Mouse (Mus musculus): Measurements from ENCODE around the gene Cks1brt. TPM values are rescaled to one million over a fixed set of nuclear protein-coding genes. Genes with fewer than 3 reads are reported as not detected.
"Not testable (repeated sequence)": the region's sequence is repeated elsewhere in the genome, so short reads cannot be mapped to it uniquely, and the experiment has no call there.

The Cks1brt gene
- polyA plus RNA-seq (2015; fragmentation: Nextera tagmentation; extraction: Ambion mirVana) = not detected in 2 replicates

DNA sequence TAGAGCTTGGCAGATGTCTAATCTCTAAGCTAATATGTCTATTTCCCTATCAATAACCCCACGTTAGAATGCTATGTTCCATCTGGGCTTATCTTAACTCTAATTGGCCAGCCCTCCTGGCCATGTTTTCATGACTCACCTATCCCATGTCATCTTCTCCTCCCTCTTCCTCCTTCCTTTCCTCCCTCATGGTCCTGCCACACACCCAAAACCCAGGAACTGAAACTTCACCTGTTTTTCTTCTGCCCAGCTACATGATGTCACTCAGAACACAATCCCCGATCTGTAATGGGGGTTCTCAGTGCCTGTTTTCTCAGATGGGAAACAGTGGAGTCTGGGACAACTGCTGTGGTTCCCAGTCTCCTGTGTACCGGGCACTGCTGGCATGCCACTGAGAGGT, at the start of gene Cks1brt:
TSS of gene Cks1brt (plus strand) at position 301 of the 400 bp plus-strand sequence.
- H3K4me1 ChIP-seq = no peaks in the 10 kb centered on the region
- no peak within 1 kb of the TSS for H3K4me2 ChIP-seq
- H3K27me3 ChIP-seq (replicated peaks) = no peaks in the 10 kb centered on the region
- H3K36me3 ChIP-seq (replicated peaks) = no peaks in the 10 kb centered on the region
- H3K9ac ChIP-seq = no peak within 1 kb of the TSS
- H3K9me3 ChIP-seq = peaks cover 20% of the 10 kb centered on the region
- no peak for ATAC-seq (replicated peaks)
- no peak within 1 kb of the TSS for H3K27ac ChIP-seq
- H3K4me3 ChIP-seq = no peak within 1 kb of the TSS
- WGBS = 89% methylated on average over 3 of the region's 3 CpGs

- 96% methylated on average over 10 of the region's 10 CpGs for WGBS
- Histone ChIP-seq H3K27ac (no peak overlapping the region), H3K9me3 (no peaks in the 10 kb centered on the region), H3K4me1 (no peaks in the 10 kb centered on the region), H3K36me3 (replicated peaks) (peaks cover 21% of the 10 kb centered on the region), H3K4me3 (no peak overlapping the region), H3K27me3 (replicated peaks) (no peaks in the 10 kb centered on the region), H3K9ac (no peak overlapping the region), H3K4me2 (no peak overlapping the region)
- ATAC-seq (replicated peaks) = no peak
These were observed 38.5 kb upstream of the Cks1brt start for GRCm38 (mm10) chr8:85113241-85113640.

- Histone ChIP-seq H3K9me3 (no peaks in the 10 kb centered on the region), H3K4me3 (no peak overlapping the region), H3K27ac (no peak overlapping the region), H3K4me1 (peaks cover 7% of the 10 kb centered on the region; the same call in 1 of the 2 replicates), H3K36me3 (replicated peaks) (peaks cover 10% of the 10 kb centered on the region), H3K4me2 (no peak overlapping the region), H3K9ac (no peak overlapping the region), H3K27me3 (replicated peaks) (no peaks in the 10 kb centered on the region)
- WGBS = 82% methylated on average over 4 of the region's 4 CpGs
- ATAC-seq (replicated peaks) = no peak
These were observed 36.2 kb upstream of the Cks1brt start for GRCm38 (mm10) chr8:85115501-85115900.

- Histone ChIP-seq H3K27ac (no peak overlapping the region), H3K9me3 (no peaks in the 10 kb centered on the region), H3K9ac (no peak overlapping the region), H3K27me3 (replicated peaks) (no peaks in the 10 kb centered on the region), H3K4me1 (peaks cover 7% of the 10 kb centered on the region; the same call in 1 of the 2 replicates), H3K4me3 (no peak overlapping the region), H3K36me3 (replicated peaks) (no peaks in the 10 kb centered on the region), H3K4me2 (no peak overlapping the region)
- ATAC-seq (replicated peaks) = no peak
- WGBS = 92% methylated on average over 7 of the region's 7 CpGs
These were observed 34.7 kb upstream of the Cks1brt start for GRCm38 (mm10) chr8:85116984-85117383.

DNA sequence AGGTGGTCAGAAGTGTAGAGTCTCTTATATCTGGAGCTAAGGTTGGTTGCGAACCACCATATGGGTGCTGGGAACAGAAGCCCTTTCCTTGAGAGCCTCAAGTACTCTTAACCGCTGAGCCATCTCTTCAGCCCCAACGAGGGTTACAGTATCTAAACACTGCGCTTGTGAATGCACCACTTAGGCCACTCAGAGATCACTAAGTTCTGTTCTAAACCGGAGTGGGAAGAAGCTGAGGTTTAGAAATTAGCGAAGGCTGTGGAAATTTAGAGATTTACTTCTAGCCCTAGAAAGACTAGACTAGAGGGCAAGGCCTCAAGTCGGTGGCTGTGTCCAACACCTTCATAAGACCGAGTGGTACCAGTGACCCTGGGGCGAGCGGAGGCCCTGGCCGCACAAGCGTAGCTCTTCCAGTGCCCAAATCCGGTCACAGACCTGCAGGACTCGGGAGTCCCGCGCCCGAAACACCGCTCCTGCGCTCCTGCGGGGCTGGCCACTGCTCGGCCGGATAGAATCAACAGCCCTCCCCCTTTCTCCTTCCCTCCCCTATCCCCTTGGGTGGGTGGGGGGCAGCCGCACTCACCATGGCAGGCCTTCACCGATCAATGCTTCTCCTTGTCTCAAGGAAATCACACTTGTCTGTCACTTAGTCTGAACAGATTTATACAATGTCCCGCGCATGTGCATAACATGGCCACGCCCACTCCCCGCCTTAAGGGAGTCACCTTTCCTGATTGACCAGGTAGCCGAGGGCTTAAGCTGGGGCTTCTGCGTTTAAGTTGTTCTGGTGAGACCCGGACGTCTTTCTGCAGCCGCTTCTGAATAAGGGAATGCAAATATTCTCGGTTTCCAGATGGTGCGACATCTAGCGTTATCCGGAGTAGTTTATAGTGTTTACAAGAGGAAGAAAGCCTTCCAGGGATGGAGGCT, 32.4 kb upstream of the Cks1brt start:
- peak overlapping the region; percentile 69 for H3K9ac ChIP-seq
- peak; percentile 95 for ATAC-seq (replicated peaks)
- H3K36me3 ChIP-seq (replicated peaks) = no peaks in the 10 kb centered on the region
- 8% methylated on average over 37 of the region's 37 CpGs for WGBS
- peak overlapping the region; percentile 85 for H3K4me2 ChIP-seq
- no peaks in the 10 kb centered on the region for H3K9me3 ChIP-seq
- H3K4me3 ChIP-seq = peak overlapping the region; percentile 65
- H3K27me3 ChIP-seq (replicated peaks) = no peaks in the 10 kb centered on the region
- H3K27ac ChIP-seq = peak overlapping the region; percentile 73
- H3K4me1 ChIP-seq = peaks cover 7% of the 10 kb centered on the region; the same call in 1 of the 2 replicates

- not testable (repeated sequence) for H3K4me1 ChIP-seq; H3K9ac ChIP-seq; H3K4me2 ChIP-seq; H3K4me3 ChIP-seq; H3K27ac ChIP-seq; H3K27me3 ChIP-seq (replicated peaks); H3K36me3 ChIP-seq (replicated peaks); H3K9me3 ChIP-seq
- ATAC-seq (replicated peaks) = peak; percentile 22; the same call in 1 of the 2 replicates
- WGBS = 79% methylated on average over 5 of the region's 5 CpGs
These were observed 31.5 kb upstream of the Cks1brt start for GRCm38 (mm10) chr8:85120251-85120650.

- no peaks in the 10 kb centered on the region for H3K9me3 ChIP-seq
- 80% methylated on average over 3 of the region's 3 CpGs for WGBS
- H3K27ac ChIP-seq = no peak within 1 kb of the TSS
- H3K27me3 ChIP-seq (replicated peaks) = no peaks in the 10 kb centered on the region
- no peaks in the 10 kb centered on the region for H3K36me3 ChIP-seq (replicated peaks)
- H3K9ac ChIP-seq = no peak within 1 kb of the TSS
- no peak for ATAC-seq (replicated peaks)
- peaks cover 7% of the 10 kb centered on the region; the same call in 1 of the 2 replicates for H3K4me1 ChIP-seq
- H3K4me3 ChIP-seq = no peak within 1 kb of the TSS
- H3K4me2 ChIP-seq = no peak within 1 kb of the TSS
These were observed 28.7 kb upstream of the Cks1brt start, which contains the start of gene Zfp791 for GRCm38 (mm10) chr8:85122995-85123394. Zfp791 (minus strand) TSS chr8:85123095.

- H3K4me2 ChIP-seq = no peak overlapping the region
- no peaks in the 10 kb centered on the region for H3K27me3 ChIP-seq (replicated peaks)
- H3K4me3 ChIP-seq = no peak overlapping the region
- no peak overlapping the region for H3K9ac ChIP-seq
- peaks cover 5% of the 10 kb centered on the region; the same call in 1 of the 2 replicates for H3K4me1 ChIP-seq
- no peak overlapping the region for H3K27ac ChIP-seq
- no peaks in the 10 kb centered on the region for H3K9me3 ChIP-seq
- ATAC-seq (replicated peaks) = no peak
- 92% methylated on average over 8 of the region's 8 CpGs for WGBS
- no peaks in the 10 kb centered on the region for H3K36me3 ChIP-seq (replicated peaks)
These were observed 28.0 kb upstream of the Cks1brt start for GRCm38 (mm10) chr8:85123691-85124090.

GRCm38 (mm10) chr8:85132335-85132734, 19.4 kb upstream of the Cks1brt start:
- Histone ChIP-seq H3K4me2 (no peak overlapping the region), H3K9me3 (no peaks in the 10 kb centered on the region), H3K27ac (no peak overlapping the region), H3K4me1 (no peaks in the 10 kb centered on the region), H3K27me3 (replicated peaks) (no peaks in the 10 kb centered on the region; the same call in 1 of the 2 replicates), H3K9ac (no peak overlapping the region), H3K36me3 (replicated peaks) (no peaks in the 10 kb centered on the region), H3K4me3 (no peak overlapping the region)
- no peak for ATAC-seq (replicated peaks)
- WGBS = 97% methylated on average over 1 of the region's 1 CpGs

GRCm38 (mm10) chr8:85135690-85136089, 16.0 kb upstream of the Cks1brt start:
- not testable (repeated sequence) for H3K4me2 ChIP-seq; H3K4me3 ChIP-seq; ATAC-seq (replicated peaks); H3K27ac ChIP-seq; H3K36me3 ChIP-seq (replicated peaks); H3K9ac ChIP-seq; H3K9me3 ChIP-seq; H3K4me1 ChIP-seq; H3K27me3 ChIP-seq (replicated peaks)
- WGBS = 80% methylated on average over 2 of the region's 2 CpGs

GRCm38 (mm10) chr8:85142516-85142915, 9.2 kb upstream of the Cks1brt start:
- ATAC-seq (replicated peaks) = no peak
- no peak overlapping the region for H3K4me3 ChIP-seq
- H3K36me3 ChIP-seq (replicated peaks) = no peaks in the 10 kb centered on the region
- 96% methylated on average over 4 of the region's 4 CpGs for WGBS
- no peak overlapping the region for H3K27ac ChIP-seq
- no peaks in the 10 kb centered on the region for H3K4me1 ChIP-seq
- H3K4me2 ChIP-seq = no peak overlapping the region
- H3K9me3 ChIP-seq = no peaks in the 10 kb centered on the region
- no peak overlapping the region for H3K9ac ChIP-seq
- no peaks in the 10 kb centered on the region for H3K27me3 ChIP-seq (replicated peaks)

DNA sequence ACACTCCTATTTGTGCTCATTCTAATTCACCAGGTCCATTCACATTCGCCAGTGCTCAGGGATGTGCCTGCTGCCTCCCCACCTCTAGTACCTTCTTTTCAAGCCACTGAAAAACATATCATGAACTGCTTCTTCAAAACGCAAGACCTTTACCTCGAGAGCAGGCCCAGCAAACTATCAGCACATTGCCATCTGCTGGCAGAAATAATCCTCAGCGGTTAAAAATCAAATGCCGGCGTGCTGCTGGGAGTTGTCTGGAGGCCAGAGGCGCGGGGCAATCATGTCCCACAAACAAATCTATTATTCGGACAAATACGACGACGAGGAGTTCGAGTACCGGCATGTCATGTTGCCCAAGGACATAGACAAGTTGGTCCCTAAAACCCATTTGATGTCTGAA, 19.6 kb downstream of the Cks1brt start:
- no peaks in the 10 kb centered on the region for H3K9me3 ChIP-seq
- H3K27ac ChIP-seq = no peak overlapping the region
- WGBS = 29% methylated on average over 14 of the region's 14 CpGs
- no peaks in the 10 kb centered on the region for H3K4me1 ChIP-seq
- no peak overlapping the region for H3K4me2 ChIP-seq
- no peak overlapping the region for H3K9ac ChIP-seq
- H3K27me3 ChIP-seq (replicated peaks) = no peaks in the 10 kb centered on the region
- no peak for ATAC-seq (replicated peaks)
- no peak overlapping the region for H3K4me3 ChIP-seq
- H3K36me3 ChIP-seq (replicated peaks) = no peaks in the 10 kb centered on the region

DNA sequence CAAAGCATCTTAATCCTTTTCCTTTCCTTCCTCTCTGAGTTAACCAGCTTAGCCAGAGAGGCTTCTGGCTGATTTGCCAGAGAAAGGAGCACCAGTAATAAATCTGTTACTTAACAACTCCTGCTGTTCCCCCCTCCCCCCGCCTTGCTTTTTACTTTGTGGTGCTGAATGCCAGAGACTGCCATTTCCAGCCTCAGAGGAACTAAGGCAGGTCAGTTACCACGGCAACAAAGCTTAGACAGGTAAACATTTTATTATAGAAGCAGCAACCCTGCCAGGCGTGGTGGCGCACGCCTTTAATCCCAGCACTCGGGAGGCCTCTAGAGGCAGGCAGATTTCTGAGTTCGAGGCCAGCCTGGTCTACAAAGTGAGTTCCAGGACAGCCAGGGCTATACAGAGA, 24.2 kb downstream of the Cks1brt start:
- WGBS = 29% methylated on average over 7 of the region's 7 CpGs
- no peak for ATAC-seq (replicated peaks)
- no peak overlapping the region for H3K4me3 ChIP-seq
- no peak overlapping the region for H3K4me2 ChIP-seq
- no peaks in the 10 kb centered on the region for H3K9me3 ChIP-seq
- H3K36me3 ChIP-seq (replicated peaks) = no peaks in the 10 kb centered on the region
- no peak overlapping the region for H3K27ac ChIP-seq
- H3K27me3 ChIP-seq (replicated peaks) = no peaks in the 10 kb centered on the region
- no peak overlapping the region for H3K9ac ChIP-seq
- H3K4me1 ChIP-seq = no peaks in the 10 kb centered on the region

Data from midbrain, embryonic 15.5 days (tissue).